Mouse (Mus musculus) CH12.LX (cell line): ENCODE data around the gene Mxd1. TPM values are rescaled to one million over a fixed set of nuclear protein-coding genes. Genes with fewer than 3 reads are reported as not detected.

Source experiments
- DNase-seq: peaks from one replicate; pipeline ENCODE4 v3.0.0-alpha.2; 2013; ENCODE audit errors: extremely low read depth
- H3K27ac ChIP-seq: 2 replicates; pipeline ENCODE4 v1.5.1; 2012; ENCODE audit warnings: low read depth, mild to moderate bottlenecking, control low read depth, moderate library complexity; ENCODE audit not compliant: insufficient read depth
- H3K27me3 ChIP-seq: replicated peaks from 2 replicates; pipeline ENCODE3; 2012; ENCODE audit warnings: inconsistent platforms
- H3K36me3 ChIP-seq, 2 experiments: replicated peaks in 1 of 2; 2 replicates each; pipeline versions ENCODE3 to v1.6.1; 2012; ENCODE audit warnings: inconsistent platforms in 1 of 2, low read length in 1 of 2, mild to moderate bottlenecking in 1 of 2, mixed read lengths in 1 of 2, moderate library complexity in 1 of 2; ENCODE audit not compliant: control insufficient read depth in 1 of 2, insufficient read depth in 1 of 2
- H3K4me1 ChIP-seq, 2 experiments: 2 replicates each; pipeline ENCODE4 v1.6.1; 2012; ENCODE audit warnings: inconsistent platforms in 1 of 2, moderate library complexity in 1 of 2; ENCODE audit not compliant: insufficient read depth in 2 of 2, control insufficient read depth in 1 of 2
- H3K4me2 ChIP-seq: 2 replicates; pipeline ENCODE4 v1.6.1; 2012; ENCODE audit warnings: low read depth, mild to moderate bottlenecking, control low read depth; ENCODE audit not compliant: poor library complexity, insufficient read depth, severe bottlenecking
- H3K4me3 ChIP-seq, 3 experiments: fragments of 150-350 bp in 1 of 3; sonication (generic) in 1 of 3; replicated peaks in 1 of 3; 2 replicates each; pipeline versions ENCODE3 to v1.5.1; 2011 to 2012; ENCODE audit warnings: low read depth in 2 of 3, low read length in 2 of 3, mild to moderate bottlenecking in 2 of 3, moderate library complexity in 2 of 3, control low read depth in 1 of 3, improper control_type of control experiment in 1 of 3, inconsistent platforms in 1 of 3, mixed read lengths in 1 of 3; ENCODE audit not compliant: poor library complexity in 1 of 3
- H3K79me2 ChIP-seq: replicated peaks from 2 replicates; pipeline ENCODE4 v1.6.1; 2012; ENCODE audit warnings: mild to moderate bottlenecking, moderate library complexity; ENCODE audit not compliant: control insufficient read depth, poor library complexity, insufficient read depth, severe bottlenecking; ENCODE audit errors: extremely low read depth
- H3K9ac ChIP-seq: 2 replicates; pipeline ENCODE4 v1.6.1; 2012; ENCODE audit warnings: low read depth, mild to moderate bottlenecking, control low read depth, moderate library complexity; ENCODE audit not compliant: insufficient read depth
- H3K9me3 ChIP-seq: replicated peaks from 2 replicates; pipeline ENCODE3; 2012; ENCODE audit warnings: low read length, inconsistent platforms, mixed read lengths
- CHD1 ChIP-seq: IDR thresholded peaks from 2 replicates; pipeline ENCODE4 v1.6.1; 2012; ENCODE audit warnings: low read depth, low read length, improper control_type of control experiment, inconsistent platforms
- CHD2 ChIP-seq: IDR thresholded peaks from 2 replicates; pipeline ENCODE4 v1.6.1; 2011; ENCODE audit warnings: low read length, improper control_type of control experiment
- CTCF ChIP-seq, 2 experiments: IDR thresholded peaks in 1 of 2; conservative IDR thresholded peaks in 1 of 2; 2 replicates each; pipeline ENCODE4 v1.5.1; 2011 to 2012; ENCODE audit warnings: low read depth in 2 of 2, low read length in 2 of 2, improper control_type of control experiment in 1 of 2, inconsistent platforms in 1 of 2, mild to moderate bottlenecking in 1 of 2, moderate library complexity in 1 of 2
- E2F4 ChIP-seq: IDR thresholded peaks from 2 replicates; pipeline ENCODE4 v1.6.1; 2011; ENCODE audit warnings: low read depth, low read length, improper control_type of control experiment; ENCODE audit not compliant: insufficient replicate concordance
- ELF1 ChIP-seq: IDR thresholded peaks from 2 replicates; pipeline ENCODE4 v1.6.1; 2014; ENCODE audit warnings: low read depth, mild to moderate bottlenecking, inconsistent platforms, low read length, improper control_type of control experiment
- EP300 ChIP-seq: IDR thresholded peaks from 2 replicates; pipeline ENCODE4 v1.6.1; 2011; ENCODE audit warnings: low read length, improper control_type of control experiment
- GABPA ChIP-seq: IDR thresholded peaks from 2 replicates; pipeline ENCODE4 v1.6.1; 2012; ENCODE audit warnings: low read depth, low read length, improper control_type of control experiment, inconsistent platforms; ENCODE audit not compliant: insufficient replicate concordance
- IRF4 ChIP-seq: IDR thresholded peaks from 2 replicates; pipeline ENCODE4 v1.6.1; 2014; ENCODE audit warnings: low read depth, mild to moderate bottlenecking, inconsistent platforms, low read length, improper control_type of control experiment
- JUN ChIP-seq: IDR thresholded peaks from 2 replicates; pipeline ENCODE4 v1.6.1; 2011; ENCODE audit warnings: low read depth, mild to moderate bottlenecking, low read length, improper control_type of control experiment, moderate library complexity; ENCODE audit not compliant: insufficient read depth
- JUND ChIP-seq: conservative IDR thresholded peaks from 2 replicates; pipeline ENCODE4 v1.6.1; 2011; ENCODE audit warnings: low read depth, low read length, improper control_type of control experiment
- KAT2A ChIP-seq: IDR thresholded peaks from 2 replicates; pipeline ENCODE4 v1.6.1; 2012; ENCODE audit warnings: low read length, improper control_type of control experiment, inconsistent platforms; ENCODE audit not compliant: insufficient replicate concordance
- MAFK ChIP-seq: IDR thresholded peaks from 2 replicates; pipeline ENCODE4 v1.6.1; 2011; ENCODE audit warnings: low read length, improper control_type of control experiment; ENCODE audit not compliant: insufficient replicate concordance
- MAX ChIP-seq: IDR thresholded peaks from 2 replicates; pipeline ENCODE4 v1.6.1; 2011; ENCODE audit warnings: low read length, improper control_type of control experiment
- MAZ ChIP-seq: IDR thresholded peaks from 2 replicates; pipeline ENCODE4 v1.6.1; 2012; ENCODE audit warnings: low read depth, mild to moderate bottlenecking, inconsistent platforms, low read length, improper control_type of control experiment, moderate library complexity
- MEF2A ChIP-seq: IDR thresholded peaks from 2 replicates; pipeline ENCODE4 v1.6.1; 2014; ENCODE audit warnings: low read depth, mild to moderate bottlenecking, inconsistent platforms, low read length, improper control_type of control experiment, borderline replicate concordance
- MYC ChIP-seq: IDR thresholded peaks from 2 replicates; pipeline ENCODE4 v1.6.1; 2011; ENCODE audit warnings: low read depth, mild to moderate bottlenecking, improper control_type of control experiment, low read length
- NELFE ChIP-seq: IDR thresholded peaks from 2 replicates; pipeline ENCODE4 v1.6.1; 2011; ENCODE audit warnings: low read depth, low read length, improper control_type of control experiment
- NRF1 ChIP-seq: IDR thresholded peaks from 2 replicates; pipeline ENCODE4 v1.6.1; 2014; ENCODE audit warnings: low read depth, mild to moderate bottlenecking, inconsistent platforms, low read length, improper control_type of control experiment, moderate library complexity
- PAX5 ChIP-seq: IDR thresholded peaks from 2 replicates; pipeline ENCODE4 v1.6.1; 2012; ENCODE audit warnings: low read length, inconsistent platforms, mixed read lengths
- POLR2A ChIP-seq: IDR thresholded peaks from 2 replicates; pipeline ENCODE4 v1.6.1; 2011; ENCODE audit warnings: low read depth, mild to moderate bottlenecking, improper control_type of control experiment, low read length
- RAD21 ChIP-seq: IDR thresholded peaks from 2 replicates; pipeline ENCODE4 v1.6.1; 2011; ENCODE audit warnings: low read depth, mild to moderate bottlenecking, low read length, improper control_type of control experiment, moderate library complexity
- SMC3 ChIP-seq: IDR thresholded peaks from 2 replicates; pipeline ENCODE4 v1.6.1; 2011; ENCODE audit warnings: low read depth, low read length, improper control_type of control experiment
- TBP ChIP-seq: conservative IDR thresholded peaks from 2 replicates; pipeline ENCODE4 v1.6.1; 2011; ENCODE audit warnings: low read depth, low read length, improper control_type of control experiment
- TCF12 ChIP-seq: IDR thresholded peaks from 2 replicates; pipeline ENCODE4 v1.6.1; 2014; ENCODE audit warnings: low read depth, mild to moderate bottlenecking, inconsistent platforms, low read length, improper control_type of control experiment
- UBTF ChIP-seq: IDR thresholded peaks from 2 replicates; pipeline ENCODE4 v1.6.1; 2012; ENCODE audit warnings: low read depth, mild to moderate bottlenecking, inconsistent platforms, low read length, improper control_type of control experiment, moderate library complexity
- USF1 ChIP-seq: IDR thresholded peaks from 2 replicates; pipeline ENCODE4 v1.6.1; 2014; ENCODE audit warnings: low read depth, mild to moderate bottlenecking, inconsistent platforms, low read length, improper control_type of control experiment
- USF2 ChIP-seq: conservative IDR thresholded peaks from 2 replicates; pipeline ENCODE4 v1.6.1; 2011; ENCODE audit warnings: low read depth, low read length, improper control_type of control experiment
- ZC3H11A ChIP-seq: IDR thresholded peaks from 2 replicates; pipeline ENCODE4 v1.6.1; 2012; ENCODE audit warnings: low read depth, mild to moderate bottlenecking, inconsistent platforms, low read length, improper control_type of control experiment
- ZKSCAN1 ChIP-seq: IDR thresholded peaks from 2 replicates; pipeline ENCODE4 v1.6.1; 2012; ENCODE audit warnings: low read depth, inconsistent platforms, low read length, improper control_type of control experiment, borderline replicate concordance
- ZMIZ1 ChIP-seq: IDR thresholded peaks from 2 replicates; pipeline ENCODE4 v1.6.1; 2012; ENCODE audit warnings: low read depth, mild to moderate bottlenecking, inconsistent platforms, low read length, improper control_type of control experiment
- ZNF384 ChIP-seq: IDR thresholded peaks from 2 replicates; pipeline ENCODE4 v1.6.1; 2012; ENCODE audit warnings: low read depth, low read length, improper control_type of control experiment, inconsistent platforms
- dilution Hi-C: fragments of 300-500 bp; cut with MboI; formaldehyde crosslinking; loops from 2 replicates; pipeline ENCODE4 v1.14.3; 2020; ENCODE audit warnings: low sequenced_read_pairs; ENCODE audit not compliant: extremely low pct_unique_long_range_greater_than_20kb, extremely low pct_ligation_motif_present
- in situ Hi-C: fragments of 300-500 bp; cut with MboI; formaldehyde crosslinking; loops from 3 replicates; pipeline ENCODE4 v1.14.3; 2019; ENCODE audit warnings: low sequenced_read_pairs, low pct_ligation_motif_present, low pct_unique_long_range_greater_than_20kb, mixed read lengths
- polyA plus RNA-seq: library from polyadenylated mRNA; unstranded; fragments of >175 nt; gene quantifications from 2 replicates; pipeline ENCODE4 v1.2.1, GENCODE M21; 2012; ENCODE audit warnings: low read depth; ENCODE audit not compliant: insufficient read length
- total RNA-seq, 2 experiments: library from RNA; depleted of rRNA; stranded (reverse); fragments of 300-350 nt in 1 of 2; fragments of >200 nt in 1 of 2; gene quantifications; 2 replicates each; pipeline ENCODE4 v1.2.3; 2012 to 2014

The Mxd1 gene
- total and polyA plus RNA-seq, 3 experiments = 0.50 to 1.6 (median 0.97) TPM

- dilution Hi-C loops (no loop called here), in situ Hi-C loops (loop anchor here (5.0 kb wide), 1 partner anchor 130 kb away; no protein-coding TSS in a partner anchor)
- H3K4me3 ChIP-seq = no peak overlapping the region
- TF ChIP-seq ZMIZ1 (no peak), GABPA (no peak), USF1 (no peak), ZNF384 (no peak), SMC3 (no peak), JUND (no peak), E2F4 (no peak), PAX5 (no peak), NELFE (no peak), IRF4 (no peak), CHD1 (no peak), KAT2A (no peak), TBP (no peak), ELF1 (no peak), MAZ (no peak), JUN (no peak), ZC3H11A (no peak), CTCF (conservative IDR thresholded peaks at IDR 0.05 in 1 of 2, IDR thresholded peaks at IDR 0.05 in 1 of 2; ENCODE audit: low read depth in 2 of 2, low read length in 2 of 2) (no peak), NRF1 (no peak), CHD2 (no peak)
- peaks cover 3% of the 10 kb centered on the region; the same call in 1 of the 2 replicates for H3K79me2 ChIP-seq
- no peak for DNase-seq
- peaks cover 2% of the 10 kb centered on the region for H3K27me3 ChIP-seq
- no peak overlapping the region for H3K27ac ChIP-seq
- no peaks in the 10 kb centered on the region for H3K9me3 ChIP-seq
- H3K9ac ChIP-seq = no peak overlapping the region
- H3K36me3 ChIP-seq = peaks cover 14 to 28% of the 10 kb centered on the region in 2 experiments
- no peak overlapping the region for H3K4me2 ChIP-seq
- peaks cover 2 to 15% of the 10 kb centered on the region in 2 experiments; a peak in 3 of 4 replicates for H3K4me1 ChIP-seq
These were observed 1.9 kb downstream of the Mxd1 start for GRCm38 (mm10) chr6:86667061-86667460.

GRCm38 (mm10) chr6:86665560-86666307 lies 3.2 kb downstream of the Mxd1 start:
- peaks cover 2 to 16% of the 10 kb centered on the region in 2 experiments; a peak in 3 of 4 replicates for H3K4me1 ChIP-seq
- peaks cover 10 to 22% of the 10 kb centered on the region in 2 experiments for H3K36me3 ChIP-seq
- no peak overlapping the region for H3K9ac ChIP-seq
- in situ Hi-C loops = loop anchor here (5.0 kb wide), 1 partner anchor 128 kb away; no protein-coding TSS in a partner anchor
- TF ChIP-seq CTCF (conservative IDR thresholded peaks at IDR 0.05 in 1 of 2, IDR thresholded peaks at IDR 0.05 in 1 of 2; ENCODE audit: low read depth in 2 of 2, low read length in 2 of 2) = no peak
- no peak for TF ChIP-seq E2F4
- TF ChIP-seq RAD21 = no peak
- TF ChIP-seq USF2 = no peak
- TF ChIP-seq MAX = no peak
- TF ChIP-seq USF1 = no peak
- no peak for TF ChIP-seq IRF4
- no peak for TF ChIP-seq CHD1
- no peak for TF ChIP-seq ZC3H11A
- no peak for TF ChIP-seq UBTF
- TF ChIP-seq POLR2A = no peak
- no peak for TF ChIP-seq TCF12
- TF ChIP-seq MYC = no peak
- no peak for TF ChIP-seq ZKSCAN1
- TF ChIP-seq MAFK = no peak
- no peak for TF ChIP-seq MEF2A
- TF ChIP-seq EP300 = no peak
- no peak for TF ChIP-seq KAT2A
- TF ChIP-seq ELF1 = no peak
- no peak overlapping the region for H3K27ac ChIP-seq
- no peak overlapping the region; the same call in 1 of the 2 replicates for H3K4me2 ChIP-seq
- dilution Hi-C loops = no loop called here
- H3K79me2 ChIP-seq = peaks cover 3% of the 10 kb centered on the region; the same call in 1 of the 2 replicates
- H3K9me3 ChIP-seq = no peaks in the 10 kb centered on the region
- peaks cover 2% of the 10 kb centered on the region for H3K27me3 ChIP-seq
- DNase-seq = no peak
- H3K4me3 ChIP-seq = no peak overlapping the region
